Mouse (Mus musculus): ENCODE results near the gene Slc39a11. TPM values are rescaled to one million over a fixed set of nuclear protein-coding genes. Genes with fewer than 3 reads are reported as not detected.

The Slc39a11 gene
- polyA plus RNA-seq, 1 experiment from 2014 or later, result 18.3 TPM

Other genes starting within 250 kb of the Slc39a11 start
- gene Sstr2, start 30.7 kb downstream of the Slc39a11 start, polyA plus RNA-seq (2016; fragmentation: Nextera tagmentation; extraction: Ambion mirVana), result 2.2 and 2.7 TPM in 2 replicates
- gene Cog1, start 910 bp downstream of the Slc39a11 start, polyA plus RNA-seq (2016; fragmentation: Nextera tagmentation; extraction: Ambion mirVana), result 19.4 and 21.7 TPM in 2 replicates
- 56.1 and 58.5 TPM in 2 replicates for gene Fam104a, start 34.1 kb upstream of the Slc39a11 start, polyA plus RNA-seq (2016; fragmentation: Nextera tagmentation; extraction: Ambion mirVana)
- 14.8 and 16.0 TPM in 2 replicates for gene D11Wsu47e, start 34.3 kb upstream of the Slc39a11 start, polyA plus RNA-seq (2016; fragmentation: Nextera tagmentation; extraction: Ambion mirVana)
- gene Cpsf4l, start 59.9 kb upstream of the Slc39a11 start, polyA plus RNA-seq (2016; fragmentation: Nextera tagmentation; extraction: Ambion mirVana), result 0.20 TPM in 1 of 2 replicates, not detected in the other
- gene Cdc42ep4, start 101.8 kb upstream of the Slc39a11 start, polyA plus RNA-seq (2016; fragmentation: Nextera tagmentation; extraction: Ambion mirVana), result 21.1 and 21.9 TPM in 2 replicates

Data from liver, embryonic 12.5 days (tissue).